Mouse (Mus musculus): ENCODE results near the gene Tmem256. TPM values are rescaled to one million over a fixed set of nuclear protein-coding genes. Genes with fewer than 3 reads are reported as not detected.
A peak's percentile ranks its signal among the peaks of the same experiment; 100 is the strongest.

Gene Tmem256
- polyA plus RNA-seq, 2 experiments: 240 to 382 TPM

GRCm38 (mm10) chr11:69836703-69837576 lies 1.4 kb upstream of the Tmem256 start:
- Histone ChIP-seq H3K9ac (ENCODE audit: low read depth, low read length, severe bottlenecking) (peak overlapping the region; percentile 71), H3K4me2 (replicated peaks; ENCODE audit: low read depth, low read length, severe bottlenecking) (peak overlapping the region; percentile 95), H3K36me3 (ENCODE audit: control insufficient read depth, insufficient read depth, low read length) (peaks cover 24% of the 10 kb centered on the region), H3K4me1 (ENCODE audit: control insufficient read depth, insufficient read depth, low read length) (peaks cover 37% of the 10 kb centered on the region), H3K9me3 (ENCODE audit: control insufficient read depth, low read length) (no peaks in the 10 kb centered on the region), H3K27ac (replicated peaks; ENCODE audit: low read depth, low read length) (peak overlapping the region; percentile 79), H3K27me3 (ENCODE audit: control insufficient read depth, insufficient read depth, low read length) (peaks cover 5% of the 10 kb centered on the region; the same call in 1 of the 2 replicates), H3K4me3 (replicated peaks; ENCODE audit: low read length) (peak overlapping the region; percentile 73)
- WGBS: 1% methylated on average over 38 of the region's 52 CpGs
- no peak for TF ChIP-seq POLR2A (IDR thresholded peaks at IDR 0.05; ENCODE audit: borderline replicate concordance, extremely low read depth, insufficient read depth, insufficient read length)
- DNase-seq (ENCODE audit: low spot score): peak; percentile 37
- ATAC-seq (ENCODE audit: low FRiP score, low read depth): no peak

- H3K27me3 ChIP-seq (ENCODE audit: control insufficient read depth, insufficient read depth, low read length): peaks cover 5% of the 10 kb centered on the region; the same call in 1 of the 2 replicates
- peak within 1 kb of the TSS; percentile 73 for H3K4me3 ChIP-seq (replicated peaks; ENCODE audit: low read length)
- no peak; the same call in 1 of the 2 replicates for ATAC-seq (ENCODE audit: low FRiP score, low read depth)
- TF ChIP-seq POLR2A (IDR thresholded peaks at IDR 0.05; ENCODE audit: borderline replicate concordance, extremely low read depth, insufficient read depth, insufficient read length): no peak
- no peak for DNase-seq (ENCODE audit: low spot score)
- H3K36me3 ChIP-seq (ENCODE audit: control insufficient read depth, insufficient read depth, low read length): peaks cover 17% of the 10 kb centered on the region
- peaks cover 37% of the 10 kb centered on the region for H3K4me1 ChIP-seq (ENCODE audit: control insufficient read depth, insufficient read depth, low read length)
- WGBS: under 1% methylated on average over 29 of the region's 32 CpGs
- peak within 1 kb of the TSS; percentile 95 for H3K4me2 ChIP-seq (replicated peaks; ENCODE audit: low read depth, low read length, severe bottlenecking)
- no peaks in the 10 kb centered on the region for H3K9me3 ChIP-seq (ENCODE audit: control insufficient read depth, low read length)
- peak within 1 kb of the TSS; percentile 83 for H3K27ac ChIP-seq (replicated peaks; ENCODE audit: low read depth, low read length)
- H3K9ac ChIP-seq (ENCODE audit: low read depth, low read length, severe bottlenecking): peak within 1 kb of the TSS; percentile 71
Measured at GRCm38 (mm10) chr11:69837604-69837951, 736 bp upstream of the Tmem256 start, which contains the start of gene Nlgn2. TSS of gene Nlgn2 (minus strand) at chr11:69837784.

GRCm38 (mm10) chr11:69838714-69839104 lies 395 bp downstream of the Tmem256 start:
- ATAC-seq (ENCODE audit: low FRiP score, low read depth): no peak
- 2% methylated on average over 7 of the region's 7 CpGs for WGBS

GRCm38 (mm10) chr11:69846198-69846680 lies 7.9 kb downstream of the Tmem256 start, which contains the start of gene Plscr3:
TSS of gene Plscr3 (plus strand) at chr11:69846376.
- H3K4me3 ChIP-seq (replicated peaks; ENCODE audit: low read length): peak within 1 kb of the TSS; percentile 68
- WGBS: under 1% methylated on average over 33 of the region's 38 CpGs
- peak; percentile 95 for ATAC-seq (ENCODE audit: low FRiP score, low read depth)
- peak within 1 kb of the TSS; percentile 93 for H3K4me2 ChIP-seq (replicated peaks; ENCODE audit: low read depth, low read length, severe bottlenecking)
- no peaks in the 10 kb centered on the region for H3K27me3 ChIP-seq (ENCODE audit: control insufficient read depth, insufficient read depth, low read length)
- peaks cover 17% of the 10 kb centered on the region for H3K4me1 ChIP-seq (ENCODE audit: control insufficient read depth, insufficient read depth, low read length)
- no peaks in the 10 kb centered on the region for H3K9me3 ChIP-seq (ENCODE audit: control insufficient read depth, low read length)
- peak within 1 kb of the TSS; percentile 85 for H3K9ac ChIP-seq (ENCODE audit: low read depth, low read length, severe bottlenecking)
- peaks cover 32% of the 10 kb centered on the region for H3K36me3 ChIP-seq (ENCODE audit: control insufficient read depth, insufficient read depth, low read length)
- peak within 1 kb of the TSS; percentile 84 for H3K27ac ChIP-seq (replicated peaks; ENCODE audit: low read depth, low read length)
- no peak for TF ChIP-seq POLR2A (IDR thresholded peaks at IDR 0.05; ENCODE audit: borderline replicate concordance, extremely low read depth, insufficient read depth, insufficient read length)
- peak; percentile 91 for DNase-seq (ENCODE audit: low spot score)

More at GRCm38 (mm10) chr11:69838714-69839104, 395 bp downstream of the Tmem256 start:
- Histone ChIP-seq H3K27ac (replicated peaks; ENCODE audit: low read depth, low read length) (peak overlapping the region; percentile 83), H3K9me3 (ENCODE audit: control insufficient read depth, low read length) (no peaks in the 10 kb centered on the region), H3K4me2 (replicated peaks; ENCODE audit: low read depth, low read length, severe bottlenecking) (peak overlapping the region; percentile 50), H3K4me3 (replicated peaks; ENCODE audit: low read length) (peak overlapping the region; percentile 73), H3K9ac (ENCODE audit: low read depth, low read length, severe bottlenecking) (peak overlapping the region; percentile 63), H3K27me3 (ENCODE audit: control insufficient read depth, insufficient read depth, low read length) (peaks cover 2% of the 10 kb centered on the region; the same call in 1 of the 2 replicates), H3K4me1 (ENCODE audit: control insufficient read depth, insufficient read depth, low read length) (peaks cover 33% of the 10 kb centered on the region), H3K36me3 (ENCODE audit: control insufficient read depth, insufficient read depth, low read length) (peaks cover 6% of the 10 kb centered on the region; the same call in 1 of the 2 replicates)
- no peak for TF ChIP-seq POLR2A (IDR thresholded peaks at IDR 0.05; ENCODE audit: borderline replicate concordance, extremely low read depth, insufficient read depth, insufficient read length)
- peak; percentile 20 for DNase-seq (ENCODE audit: low spot score)
